Mouse (Mus musculus) lung, embryonic 15.5 days (tissue): ENCODE measurements at regions not wholly inside any gene's neighbourhood (a gene's known extent, or its start where the extent isn't known, plus 50 kb on each side); places are given as distances from the start of the nearest gene placed in this dataset.

Source experiments
- ATAC-seq: fragments of 200-750 bp; cut with Nextera tagmentation; 2 replicates; pipeline ENCODE4 v1.8.0; 2017; ENCODE audit warnings: moderate number of reproducible peaks, borderline replicate concordance; ENCODE audit not compliant: low FRiP score, low TSS enrichment; ENCODE audit errors: extremely low read depth
- H3K27ac ChIP-seq: fragments of 300-500 bp; sonication (generic); 2 replicates; pipeline ENCODE4 v1.5.1; 2015; ENCODE audit warnings: moderate library complexity, mild to moderate bottlenecking, inconsistent platforms
- H3K27me3 ChIP-seq: fragments of 300-500 bp; sonication (generic); 2 replicates; pipeline ENCODE4 v1.6.1; 2015; ENCODE audit warnings: inconsistent platforms
- H3K36me3 ChIP-seq: fragments of 300-500 bp; sonication (generic); 2 replicates; pipeline ENCODE4 v1.6.1; 2015; ENCODE audit warnings: inconsistent platforms
- H3K4me1 ChIP-seq: fragments of 300-500 bp; sonication (generic); 2 replicates; pipeline ENCODE4 v1.6.1; 2015; ENCODE audit warnings: inconsistent platforms
- H3K4me2 ChIP-seq: fragments of 300-500 bp; sonication (generic); 2 replicates; pipeline ENCODE4 v1.6.1; 2015; ENCODE audit warnings: inconsistent platforms, mild to moderate bottlenecking, moderate library complexity
- H3K4me3 ChIP-seq: fragments of 300-500 bp; sonication (generic); 2 replicates; pipeline ENCODE4 v1.5.1; 2015; ENCODE audit warnings: mild to moderate bottlenecking, inconsistent platforms
- H3K9ac ChIP-seq: fragments of 300-500 bp; sonication (generic); 2 replicates; pipeline ENCODE4 v1.6.1; 2015; ENCODE audit warnings: inconsistent platforms
- H3K9me3 ChIP-seq: fragments of 300-500 bp; sonication (generic); 2 replicates; pipeline ENCODE4 v1.6.1; 2016; ENCODE audit warnings: inconsistent platforms
- WGBS: fragments of 180-500 bp; shearing (Covaris S2); methylation state at CpG from one replicate; pipeline ENCODE4 v1.1.7; 2015; 5-methylcytosine and 5-hydroxymethylcytosine counted together

- Histone ChIP-seq H3K36me3 (no peaks in the 10 kb centered on the region), H3K9me3 (no peaks in the 10 kb centered on the region), H3K4me3 (no peak overlapping the region), H3K4me1 (no peaks in the 10 kb centered on the region), H3K4me2 (no peak overlapping the region), H3K27me3 (no peaks in the 10 kb centered on the region), H3K27ac (no peak overlapping the region), H3K9ac (no peak overlapping the region)
- WGBS: 78% methylated on average over 2 of the region's 2 CpGs
- ATAC-seq: no peak
Observed at GRCm38 (mm10) chr11:24631651-24632050, 553.8 kb downstream of the Bcl11a start.

- H3K9me3 ChIP-seq: no peaks in the 10 kb centered on the region
- WGBS: 94% methylated on average over 4 of the region's 4 CpGs
- H3K4me1 ChIP-seq: no peaks in the 10 kb centered on the region
- H3K27ac ChIP-seq: no peak overlapping the region
- H3K4me2 ChIP-seq: no peak overlapping the region
- no peak overlapping the region for H3K4me3 ChIP-seq
- no peaks in the 10 kb centered on the region for H3K36me3 ChIP-seq
- H3K9ac ChIP-seq: no peak overlapping the region
- no peak for ATAC-seq
- H3K27me3 ChIP-seq: no peaks in the 10 kb centered on the region
Observed at GRCm38 (mm10) chr11:24636716-24637115, 558.9 kb downstream of the Bcl11a start.

GRCm38 (mm10) chr11:24643439-24644109 lies 565.7 kb downstream of the Bcl11a start:
- Histone ChIP-seq H3K36me3 (no peaks in the 10 kb centered on the region), H3K9ac (no peak overlapping the region), H3K27me3 (no peaks in the 10 kb centered on the region), H3K4me1 (no peaks in the 10 kb centered on the region), H3K9me3 (no peaks in the 10 kb centered on the region), H3K4me3 (no peak overlapping the region), H3K27ac (no peak overlapping the region), H3K4me2 (no peak overlapping the region)
- ATAC-seq: no peak
- WGBS: 71% methylated on average over 11 of the region's 11 CpGs

- ATAC-seq: no peak
Observed at GRCm38 (mm10) chr11:24652852-24653251, 575.0 kb downstream of the Bcl11a start.

GRCm38 (mm10) chr11:24664082-24664481 lies 586.2 kb downstream of the Bcl11a start:
- no peaks in the 10 kb centered on the region for H3K4me1 ChIP-seq
- no peak overlapping the region for H3K4me3 ChIP-seq
- no peak for ATAC-seq
- no peak overlapping the region for H3K4me2 ChIP-seq
- H3K36me3 ChIP-seq: no peaks in the 10 kb centered on the region
- H3K27ac ChIP-seq: no peak overlapping the region
- no peaks in the 10 kb centered on the region for H3K9me3 ChIP-seq
- H3K9ac ChIP-seq: no peak overlapping the region
- H3K27me3 ChIP-seq: no peaks in the 10 kb centered on the region
- WGBS: 57% methylated on average over 4 of the region's 4 CpGs

More at GRCm38 (mm10) chr11:24652852-24653251, 575.0 kb downstream of the Bcl11a start:
- H3K36me3 ChIP-seq: no peaks in the 10 kb centered on the region
- no peak overlapping the region for H3K4me3 ChIP-seq
- no peak overlapping the region for H3K9ac ChIP-seq
- no peaks in the 10 kb centered on the region for H3K27me3 ChIP-seq
- 70% methylated on average over 3 of the region's 3 CpGs for WGBS
- H3K4me2 ChIP-seq: no peak overlapping the region
- H3K27ac ChIP-seq: no peak overlapping the region
- H3K9me3 ChIP-seq: no peaks in the 10 kb centered on the region
- H3K4me1 ChIP-seq: no peaks in the 10 kb centered on the region

GRCm38 (mm10) chr11:24665310-24665709 lies 587.5 kb downstream of the Bcl11a start:
- no peak overlapping the region for H3K4me2 ChIP-seq
- H3K9me3 ChIP-seq: no peaks in the 10 kb centered on the region
- no peak overlapping the region for H3K9ac ChIP-seq
- no peak overlapping the region for H3K4me3 ChIP-seq
- no peaks in the 10 kb centered on the region for H3K27me3 ChIP-seq
- H3K4me1 ChIP-seq: no peaks in the 10 kb centered on the region
- no peak for ATAC-seq
- WGBS: 83% methylated on average over 2 of the region's 2 CpGs
- no peak overlapping the region for H3K27ac ChIP-seq
- H3K36me3 ChIP-seq: no peaks in the 10 kb centered on the region

- Histone ChIP-seq H3K9me3 (no peaks in the 10 kb centered on the region), H3K4me1 (no peaks in the 10 kb centered on the region), H3K9ac (no peak overlapping the region), H3K4me3 (no peak overlapping the region), H3K4me2 (no peak overlapping the region), H3K27ac (no peak overlapping the region), H3K36me3 (no peaks in the 10 kb centered on the region), H3K27me3 (no peaks in the 10 kb centered on the region)
- WGBS: 83% methylated on average over 4 of the region's 4 CpGs
- ATAC-seq: no peak
Observed at GRCm38 (mm10) chr11:24671662-24672061, 593.8 kb downstream of the Bcl11a start.

- Histone ChIP-seq H3K27ac (no peak overlapping the region), H3K9me3 (no peaks in the 10 kb centered on the region), H3K4me2 (no peak overlapping the region), H3K36me3 (no peaks in the 10 kb centered on the region), H3K27me3 (no peaks in the 10 kb centered on the region), H3K9ac (no peak overlapping the region), H3K4me1 (no peaks in the 10 kb centered on the region), H3K4me3 (no peak overlapping the region)
- WGBS: 66% methylated on average over 7 of the region's 7 CpGs
- no peak for ATAC-seq
Observed at GRCm38 (mm10) chr11:24673248-24674207, 595.7 kb downstream of the Bcl11a start.

- no peak overlapping the region for H3K27ac ChIP-seq
- H3K9ac ChIP-seq: no peak overlapping the region
- 57% methylated on average over 4 of the region's 4 CpGs for WGBS
- H3K4me2 ChIP-seq: no peak overlapping the region
- no peaks in the 10 kb centered on the region for H3K9me3 ChIP-seq
- H3K4me3 ChIP-seq: no peak overlapping the region
- H3K27me3 ChIP-seq: no peaks in the 10 kb centered on the region
- no peaks in the 10 kb centered on the region for H3K4me1 ChIP-seq
- ATAC-seq: no peak
- no peaks in the 10 kb centered on the region for H3K36me3 ChIP-seq
Observed at GRCm38 (mm10) chr11:24674208-24674571, 596.3 kb downstream of the Bcl11a start.

GRCm38 (mm10) chr11:24677016-24677415 lies 599.2 kb downstream of the Bcl11a start:
- H3K9me3 ChIP-seq: no peaks in the 10 kb centered on the region
- no peaks in the 10 kb centered on the region for H3K27me3 ChIP-seq
- no peak overlapping the region for H3K4me2 ChIP-seq
- no peaks in the 10 kb centered on the region for H3K36me3 ChIP-seq
- no peaks in the 10 kb centered on the region for H3K4me1 ChIP-seq
- ATAC-seq: no peak
- H3K27ac ChIP-seq: no peak overlapping the region
- WGBS: 87% methylated on average over 4 of the region's 4 CpGs
- no peak overlapping the region for H3K4me3 ChIP-seq
- H3K9ac ChIP-seq: no peak overlapping the region

GRCm38 (mm10) chr11:24679581-24679980 lies 601.7 kb downstream of the Bcl11a start:
- Histone ChIP-seq H3K27me3 (no peaks in the 10 kb centered on the region), H3K4me1 (no peaks in the 10 kb centered on the region), H3K9me3 (no peaks in the 10 kb centered on the region), H3K27ac (no peak overlapping the region), H3K9ac (no peak overlapping the region), H3K4me3 (no peak overlapping the region), H3K36me3 (no peaks in the 10 kb centered on the region), H3K4me2 (no peak overlapping the region)
- no peak for ATAC-seq
- 77% methylated on average over 5 of the region's 5 CpGs for whole genome bisulfite sequencing

GRCm38 (mm10) chr11:24682423-24682822 lies 604.6 kb downstream of the Bcl11a start:
- H3K36me3 ChIP-seq: no peaks in the 10 kb centered on the region
- H3K4me3 ChIP-seq: no peak overlapping the region
- no peak for ATAC-seq
- H3K4me1 ChIP-seq: no peaks in the 10 kb centered on the region
- H3K27ac ChIP-seq: no peak overlapping the region
- no peak overlapping the region for H3K9ac ChIP-seq
- no peaks in the 10 kb centered on the region for H3K27me3 ChIP-seq
- no peak overlapping the region for H3K4me2 ChIP-seq
- 67% methylated on average over 4 of the region's 4 CpGs for WGBS
- no peaks in the 10 kb centered on the region for H3K9me3 ChIP-seq
